Mouse (Mus musculus) E14TG2a.4 (cell line): ENCODE measurements around the gene Zfp239.
"Not testable (repeated sequence)": the region's sequence is repeated elsewhere in the genome, so short reads cannot be mapped to it uniquely, and the experiment has no call there.

Source experiments
- H3K27me3 ChIP-seq: 2 replicates; pipeline ENCODE4 v1.6.1; 2014; ENCODE audit warnings: low read length, control low read depth; ENCODE audit not compliant: insufficient read depth
- H3K36me3 ChIP-seq: 2 replicates; pipeline ENCODE4 v1.6.1; 2014; ENCODE audit warnings: low read length, control low read depth; ENCODE audit not compliant: insufficient read depth
- H3K4me1 ChIP-seq: replicated peaks from 2 replicates; pipeline ENCODE4 v1.6.1; 2014; ENCODE audit warnings: low read depth, low read length, control low read depth
- H3K4me3 ChIP-seq: replicated peaks from 2 replicates; pipeline ENCODE4 v1.5.1; 2014; ENCODE audit warnings: mild to moderate bottlenecking, low read length
- H3K9me3 ChIP-seq: 2 replicates; pipeline ENCODE4 v1.6.1; 2014; ENCODE audit warnings: low read length, control low read depth
- CTCF ChIP-seq: conservative IDR thresholded peaks from 2 replicates; pipeline ENCODE4 v1.5.1; 2014; ENCODE audit warnings: low read length
- NANOG ChIP-seq: IDR thresholded peaks from 2 replicates; pipeline ENCODE4 v1.6.1; 2014; ENCODE audit warnings: borderline replicate concordance, low read length, mixed read lengths
- POU5F1 ChIP-seq: IDR thresholded peaks from 2 replicates; pipeline ENCODE4 v1.6.1; 2014; ENCODE audit warnings: low read length, borderline replicate concordance

Zfp239 gene

GRCm38 (mm10) chr6:117844597-117844996 lies 17.3 kb upstream of the Zfp239 start:
- no peaks in the 10 kb centered on the region for H3K9me3 ChIP-seq
- H3K4me1 ChIP-seq = peaks cover 23% of the 10 kb centered on the region
- H3K4me3 ChIP-seq = no peak overlapping the region
- TF ChIP-seq CTCF = no peak
- TF ChIP-seq NANOG = no peak
- peaks cover 7% of the 10 kb centered on the region; the same call in 1 of the 2 replicates for H3K27me3 ChIP-seq
- H3K36me3 ChIP-seq = peaks cover 32% of the 10 kb centered on the region

GRCm38 (mm10) chr6:117846671-117847070 lies 15.2 kb upstream of the Zfp239 start:
- Histone ChIP-seq H3K36me3 (peaks cover 32% of the 10 kb centered on the region), H3K4me1 (peaks cover 15% of the 10 kb centered on the region)
- not testable (repeated sequence) for H3K4me3 ChIP-seq, H3K9me3 ChIP-seq, H3K27me3 ChIP-seq

- H3K27me3 ChIP-seq = 0 out of 2 replicates have a peak, but pooled peaks cover 4% of the 10 kb centered on the region
- H3K4me1 ChIP-seq = 0 out of 2 replicates have a peak, but pooled peaks cover 5% of the 10 kb centered on the region
- H3K36me3 ChIP-seq = peaks cover 32% of the 10 kb centered on the region
- H3K9me3 ChIP-seq = no peaks in the 10 kb centered on the region
- no peak overlapping the region for H3K4me3 ChIP-seq
- no peak for TF ChIP-seq NANOG
- TF ChIP-seq CTCF = peak; percentile 16; the same call in 1 of the 2 replicates
- no peak for TF ChIP-seq POU5F1
Observed at GRCm38 (mm10) chr6:117847772-117848171, 14.1 kb upstream of the Zfp239 start.

- no peak for TF ChIP-seq POU5F1
- no peak for TF ChIP-seq NANOG
- TF ChIP-seq CTCF = no peak
- H3K9me3 ChIP-seq = no peaks in the 10 kb centered on the region
- H3K36me3 ChIP-seq = peaks cover 29% of the 10 kb centered on the region
- 0 out of 2 replicates have a peak, but pooled peaks cover 4% of the 10 kb centered on the region for H3K27me3 ChIP-seq
- no peaks in the 10 kb centered on the region for H3K4me1 ChIP-seq
- no peak overlapping the region for H3K4me3 ChIP-seq
Observed at GRCm38 (mm10) chr6:117848577-117848976, 13.3 kb upstream of the Zfp239 start.

GRCm38 (mm10) chr6:117851747-117852146 lies 10.2 kb upstream of the Zfp239 start:
- Histone ChIP-seq H3K4me3 (no peak overlapping the region), H3K9me3 (no peaks in the 10 kb centered on the region), H3K36me3 (no peaks in the 10 kb centered on the region), H3K27me3 (0 out of 2 replicates have a peak, but pooled peaks cover 4% of the 10 kb centered on the region), H3K4me1 (no peaks in the 10 kb centered on the region)
- no peak for TF ChIP-seq NANOG
- TF ChIP-seq CTCF = no peak
- TF ChIP-seq POU5F1 = no peak

- H3K36me3 ChIP-seq = no peaks in the 10 kb centered on the region
- TF ChIP-seq NANOG (no peak), CTCF (no peak), POU5F1 (no peak)
Observed at GRCm38 (mm10) chr6:117857990-117858389, 3.9 kb upstream of the Zfp239 start.

GRCm38 (mm10) chr6:117862465-117862864 lies 565 bp downstream of the Zfp239 start:
- peaks cover 21% of the 10 kb centered on the region for H3K4me1 ChIP-seq
- H3K9me3 ChIP-seq = no peaks in the 10 kb centered on the region
- H3K36me3 ChIP-seq = peaks cover 12% of the 10 kb centered on the region
- peak overlapping the region; percentile 97 for H3K4me3 ChIP-seq
- no peaks in the 10 kb centered on the region for H3K27me3 ChIP-seq
- TF ChIP-seq NANOG (no peak), CTCF (no peak), POU5F1 (no peak)

More at GRCm38 (mm10) chr6:117857990-117858389, 3.9 kb upstream of the Zfp239 start:
- Histone ChIP-seq H3K4me1 (peaks cover 12% of the 10 kb centered on the region), H3K4me3 (no peak overlapping the region), H3K9me3 (no peaks in the 10 kb centered on the region), H3K27me3 (no peaks in the 10 kb centered on the region)

- Histone ChIP-seq H3K9me3 (no peaks in the 10 kb centered on the region), H3K27me3 (no peaks in the 10 kb centered on the region), H3K36me3 (peaks cover 12% of the 10 kb centered on the region), H3K4me3 (peak overlapping the region; percentile 97), H3K4me1 (peaks cover 21% of the 10 kb centered on the region)
- TF ChIP-seq CTCF (no peak), NANOG (no peak), POU5F1 (no peak)
Observed at GRCm38 (mm10) chr6:117862899-117863620, 1.2 kb downstream of the Zfp239 start.

GRCm38 (mm10) chr6:117863751-117864150 lies 1.9 kb downstream of the Zfp239 start:
- no peaks in the 10 kb centered on the region for H3K27me3 ChIP-seq
- no peak for TF ChIP-seq POU5F1
- no peak for TF ChIP-seq NANOG
- TF ChIP-seq CTCF = no peak
- peaks cover 12% of the 10 kb centered on the region for H3K36me3 ChIP-seq
- H3K4me1 ChIP-seq = peaks cover 21% of the 10 kb centered on the region
- H3K4me3 ChIP-seq = peak overlapping the region; percentile 97
- H3K9me3 ChIP-seq = no peaks in the 10 kb centered on the region
